Mouse (Mus musculus) kidney, adult 2 months (tissue): ENCODE measurements around the gene Unc80. TPM values are rescaled to one million over a fixed set of nuclear protein-coding genes. Genes with fewer than 3 reads are reported as not detected.

Experiments
- DNase-seq: peaks from one replicate; pipeline ENCODE4 v3.0.0; 2021
- H3K27ac ChIP-seq: fragments of 200-500 bp; 2 replicates; pipeline ENCODE4 v1.5.1; 2012; ENCODE audit warnings: low read depth, low read length, control low read depth, inconsistent platforms; ENCODE audit not compliant: insufficient read depth
- H3K27me3 ChIP-seq: fragments of 200-500 bp; replicated peaks from 2 replicates; pipeline ENCODE4 v1.6.1; 2012; ENCODE audit warnings: mild to moderate bottlenecking, moderate library complexity, low read length, inconsistent platforms; ENCODE audit not compliant: control insufficient read depth, insufficient read depth
- H3K36me3 ChIP-seq: fragments of 200-500 bp; 2 replicates; pipeline ENCODE4 v1.6.1; 2012; ENCODE audit warnings: mild to moderate bottlenecking, moderate library complexity, low read length, inconsistent platforms; ENCODE audit not compliant: control insufficient read depth, insufficient read depth
- H3K4me1 ChIP-seq: fragments of 200-500 bp; 2 replicates; pipeline ENCODE4 v1.6.1; 2011; ENCODE audit warnings: low read length; ENCODE audit not compliant: control insufficient read depth, insufficient read depth
- H3K4me3 ChIP-seq: fragments of 200-500 bp; 2 replicates; pipeline ENCODE4 v1.5.1; 2011; ENCODE audit warnings: mild to moderate bottlenecking, low read depth, low read length, control low read depth; ENCODE audit not compliant: insufficient read depth
- CTCF ChIP-seq: fragments of 200-500 bp; conservative IDR thresholded peaks from 2 replicates; pipeline ENCODE4 v1.5.1; 2011; ENCODE audit warnings: low read depth, mild to moderate bottlenecking, control low read depth, low read length, moderate library complexity, mixed read lengths; ENCODE audit not compliant: insufficient read depth, insufficient read length
- POLR2A ChIP-seq: fragments of 200-500 bp; IDR thresholded peaks from one replicate; pipeline ENCODE4 v1.6.1; 2011; ENCODE audit warnings: low read depth, low read length, control low read depth
- WGBS: fragments of 180-500 bp; shearing (Covaris S2); methylation state at CpG from one replicate; pipeline ENCODE4 v1.1.7; 2018; 5-methylcytosine and 5-hydroxymethylcytosine counted together
- polyA plus RNA-seq: library from polyadenylated mRNA; depleted of rRNA; stranded (reverse); fragments of >200 nt; gene quantifications from 2 replicates; pipeline ENCODE4 v1.2.3, GENCODE M21; 2012

Unc80 gene
- polyA plus RNA-seq, 1 experiment = 0.06 TPM

DNA sequence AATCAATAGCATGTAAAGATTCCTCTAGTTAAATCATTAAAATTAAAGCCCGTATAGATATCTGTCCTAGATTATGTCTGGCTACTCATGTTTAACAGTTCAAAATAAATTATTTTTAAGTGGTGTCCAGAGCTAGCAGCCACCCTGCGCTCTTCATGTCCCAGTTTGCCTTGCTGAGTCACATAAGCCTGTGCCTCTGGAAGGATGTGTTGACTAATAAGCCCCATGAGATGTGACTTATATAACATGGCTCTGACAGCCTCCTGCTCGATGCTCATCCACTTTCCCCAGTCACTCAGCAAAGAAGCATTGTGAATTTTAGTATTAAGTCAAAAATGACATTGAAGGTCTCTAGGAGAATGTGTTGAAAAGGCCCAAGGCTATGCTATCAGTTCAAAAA, 10.4 kb upstream of the Unc80 start:
- TF ChIP-seq POLR2A = no peak
- TF ChIP-seq CTCF = no peak
- DNase-seq = no peak
- WGBS = 65% methylated on average over 3 of the region's 3 CpGs
- Histone ChIP-seq H3K36me3 (no peaks in the 10 kb centered on the region), H3K4me3 (no peak overlapping the region), H3K27ac (no peak overlapping the region), H3K27me3 (no peaks in the 10 kb centered on the region), H3K4me1 (no peaks in the 10 kb centered on the region)

DNA sequence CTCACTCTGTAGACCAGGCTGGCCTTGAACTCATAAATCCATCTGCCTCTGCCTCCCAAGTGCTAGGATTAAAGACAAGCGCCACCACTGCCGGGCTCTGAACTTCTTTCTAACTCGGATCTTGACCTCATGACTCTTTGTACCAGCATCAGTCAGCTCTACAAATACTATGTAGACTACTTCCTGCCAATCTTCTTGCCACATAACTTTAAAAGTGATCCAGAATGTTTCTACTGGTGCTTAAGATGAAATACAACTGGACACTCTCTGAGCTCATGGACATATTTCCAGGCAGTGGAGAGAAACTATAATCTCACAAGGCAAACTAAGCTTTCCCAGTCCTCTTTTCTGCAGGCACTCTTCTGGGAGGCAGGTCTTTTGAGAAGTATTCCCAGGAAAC, 8.8 kb upstream of the Unc80 start:
- H3K4me3 ChIP-seq = no peak overlapping the region
- H3K36me3 ChIP-seq = no peaks in the 10 kb centered on the region
- WGBS = 55% methylated on average over 3 of the region's 3 CpGs
- no peaks in the 10 kb centered on the region for H3K4me1 ChIP-seq
- no peak overlapping the region for H3K27ac ChIP-seq
- no peaks in the 10 kb centered on the region for H3K27me3 ChIP-seq
- DNase-seq = no peak
- no peak for TF ChIP-seq CTCF
- TF ChIP-seq POLR2A = no peak

DNA sequence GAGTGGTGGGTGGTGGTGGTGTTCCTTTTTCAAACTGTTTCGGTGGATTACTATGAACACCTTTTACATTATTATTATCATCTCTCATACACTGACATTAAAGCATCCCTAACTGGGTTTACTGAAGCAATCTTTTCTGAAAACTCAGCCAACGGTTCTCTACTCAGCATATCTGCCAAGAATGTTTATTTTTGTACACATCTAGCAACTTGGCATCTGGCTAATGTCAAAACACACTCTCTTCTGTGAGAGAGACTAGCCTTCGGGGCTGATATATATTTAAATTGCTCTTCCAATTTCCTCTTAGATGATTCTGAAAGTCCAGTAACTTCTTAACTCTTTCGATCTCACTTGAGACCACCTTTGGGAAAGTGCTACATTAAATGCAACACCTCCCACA, 7.3 kb upstream of the Unc80 start:
- TF ChIP-seq CTCF (no peak), POLR2A (no peak)
- Histone ChIP-seq H3K4me3 (no peak overlapping the region), H3K36me3 (no peaks in the 10 kb centered on the region), H3K27me3 (no peaks in the 10 kb centered on the region), H3K4me1 (no peaks in the 10 kb centered on the region), H3K27ac (no peak overlapping the region)
- 82% methylated on average over 4 of the region's 4 CpGs for WGBS
- DNase-seq = no peak

DNA sequence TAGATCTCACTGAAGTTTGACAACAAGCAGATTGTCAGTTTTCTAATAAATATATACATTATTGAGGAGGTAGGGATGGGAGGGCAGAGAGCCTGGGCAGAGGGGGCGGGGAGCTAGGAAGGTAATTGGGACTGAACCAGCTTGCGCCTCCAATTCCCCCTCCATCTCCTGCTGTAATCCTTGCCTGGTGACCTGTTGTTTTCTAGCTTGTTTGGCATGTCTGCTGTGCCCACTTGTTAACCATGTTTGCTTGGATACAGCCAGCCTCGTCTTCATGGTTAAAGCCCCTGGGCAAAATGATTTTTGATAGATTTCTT, 495 bp downstream of the Unc80 start:
- no peak for DNase-seq
- Histone ChIP-seq H3K4me3 (no peak overlapping the region), H3K27me3 (peaks cover 3% of the 10 kb centered on the region), H3K4me1 (no peaks in the 10 kb centered on the region), H3K36me3 (no peaks in the 10 kb centered on the region), H3K27ac (no peak overlapping the region)
- TF ChIP-seq POLR2A (no peak), CTCF (no peak)
- 32% methylated on average over 3 of the region's 3 CpGs for WGBS

DNA sequence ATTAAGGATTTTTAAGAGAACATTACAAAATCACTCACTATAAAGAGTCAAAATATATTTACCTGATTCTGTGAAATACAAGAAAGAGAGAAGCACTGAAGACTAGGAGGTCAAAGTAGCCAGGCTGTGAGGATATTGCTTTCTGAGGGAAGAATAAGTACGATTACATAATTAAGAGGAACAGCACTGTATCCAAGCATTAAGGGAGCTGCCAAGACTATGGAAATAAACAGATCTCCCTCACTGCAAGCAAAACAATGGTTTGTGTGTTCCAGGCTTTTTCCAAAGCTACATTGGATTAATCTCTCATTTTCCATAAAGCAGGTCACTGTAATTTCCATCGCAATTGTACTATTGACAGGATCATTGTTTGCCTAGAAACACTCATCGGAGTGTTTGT, 14.6 kb downstream of the Unc80 start:
- WGBS = 90% methylated on average over 3 of the region's 3 CpGs
- TF ChIP-seq POLR2A (no peak), CTCF (no peak)
- H3K27me3 ChIP-seq = no peaks in the 10 kb centered on the region
- H3K27ac ChIP-seq = no peak overlapping the region
- no peak overlapping the region for H3K4me3 ChIP-seq
- no peaks in the 10 kb centered on the region for H3K4me1 ChIP-seq
- no peaks in the 10 kb centered on the region for H3K36me3 ChIP-seq
- DNase-seq = no peak

- no peak overlapping the region for H3K27ac ChIP-seq
- DNase-seq = no peak
- WGBS = 75% methylated on average over 6 of the region's 6 CpGs
- no peaks in the 10 kb centered on the region for H3K4me1 ChIP-seq
- no peak for TF ChIP-seq CTCF
- no peak for TF ChIP-seq POLR2A
- H3K4me3 ChIP-seq = no peak overlapping the region
- no peaks in the 10 kb centered on the region for H3K27me3 ChIP-seq
- no peaks in the 10 kb centered on the region for H3K36me3 ChIP-seq
These were observed 24.9 kb downstream of the Unc80 start for GRCm38 (mm10) chr1:66493064-66493463.

DNA sequence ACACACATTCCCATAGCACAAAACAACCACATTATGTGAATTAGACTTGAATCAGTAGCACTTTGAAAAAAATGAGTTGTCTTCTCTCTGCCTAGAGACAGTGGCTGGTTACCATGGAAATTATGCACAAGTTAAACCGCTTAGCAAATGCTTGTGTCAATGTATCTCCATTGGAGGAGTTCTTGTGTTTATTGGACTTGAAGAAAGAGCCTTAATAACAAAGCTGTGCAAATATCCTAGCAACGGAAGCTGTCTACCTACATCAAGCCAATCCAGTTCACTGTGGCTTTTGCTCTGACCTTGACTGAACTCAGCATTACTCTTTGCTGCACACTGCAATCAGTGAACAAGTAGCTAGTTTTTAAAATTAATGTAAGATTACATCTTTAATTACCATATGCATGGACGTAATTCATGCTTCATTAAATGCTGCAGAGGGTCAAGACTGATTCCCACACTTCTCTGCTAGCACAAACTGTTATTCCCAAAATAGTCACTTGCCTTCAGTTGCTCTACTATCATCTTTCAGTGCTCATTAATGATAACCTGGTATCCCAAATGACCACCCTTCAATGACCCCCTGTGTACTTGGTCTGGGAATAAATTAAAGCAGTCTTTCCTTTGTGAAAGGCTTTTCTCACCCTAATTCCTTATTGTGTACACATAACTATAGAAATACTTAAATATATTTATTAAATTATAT, 27.3 kb downstream of the Unc80 start:
- H3K4me1 ChIP-seq = no peaks in the 10 kb centered on the region
- H3K4me3 ChIP-seq = no peak overlapping the region
- H3K27me3 ChIP-seq = no peaks in the 10 kb centered on the region
- 60% methylated on average over 3 of the region's 3 CpGs for WGBS
- TF ChIP-seq POLR2A = no peak
- TF ChIP-seq CTCF = no peak
- DNase-seq = peak; percentile 2
- H3K27ac ChIP-seq = no peak overlapping the region
- no peaks in the 10 kb centered on the region for H3K36me3 ChIP-seq

GRCm38 (mm10) chr1:66550812-66551211, 82.6 kb downstream of the Unc80 start:
- WGBS = 69% methylated on average over 3 of the region's 3 CpGs
- Histone ChIP-seq H3K36me3 (no peaks in the 10 kb centered on the region), H3K27ac (no peak overlapping the region), H3K4me3 (no peak overlapping the region), H3K27me3 (no peaks in the 10 kb centered on the region), H3K4me1 (no peaks in the 10 kb centered on the region)
- no peak for DNase-seq
- TF ChIP-seq POLR2A = no peak
- TF ChIP-seq CTCF = no peak
